Mouse (Mus musculus) duodenum, adult 2 months (tissue): ENCODE results near the gene Bst1. TPM values are rescaled to one million over a fixed set of nuclear protein-coding genes. Genes with fewer than 3 reads are reported as not detected.

ENCODE experiments used
- polyA plus RNA-seq: library from polyadenylated mRNA; depleted of rRNA; stranded (reverse); fragments of >200 nt; gene quantifications from 2 replicates; pipeline ENCODE4 v1.2.3, GENCODE M21; 2012; ENCODE audit warnings: low replicate concordance; rRNA removed

The Bst1 gene
- 9.2 and 99.4 TPM in 2 replicates for polyA plus RNA-seq

GRCm38 (mm10) chr5:43818695-43819094, at the start of gene Bst1:
Bst1 (plus strand) TSS chr5:43818885.

GRCm38 (mm10) chr5:43821538-43821937, 2.9 kb downstream of the Bst1 start, which contains the start of gene Fbxl5:
Fbxl5 (minus strand) TSS chr5:43821638.

GRCm38 (mm10) chr5:43868253-43868652, 49.6 kb downstream of the Bst1 start, which contains the start of gene Cd38:
Cd38 (plus strand) TSS chr5:43868553.

Other genes with a start within 250 kb of the Bst1 start
- gene Cc2d2a, start 156.5 kb upstream of the Bst1 start, polyA plus RNA-seq = 0.47 and 0.78 TPM in 2 replicates
- 14.8 and 17.8 TPM in 2 replicates for gene Fbxl5, start 2.8 kb downstream of the Bst1 start, polyA plus RNA-seq
- gene Cd38, start 49.7 kb downstream of the Bst1 start, polyA plus RNA-seq = 12.0 and 12.6 TPM in 2 replicates
- not detected in 2 replicates for gene Gm7879, start 94.3 kb downstream of the Bst1 start, polyA plus RNA-seq
- 3.6 and 5.3 TPM in 2 replicates for gene Fgfbp1, start 162.9 kb downstream of the Bst1 start, polyA plus RNA-seq